Mouse (Mus musculus): Measurements from ENCODE around the gene Zfp383.
A peak's percentile ranks its signal among the peaks of the same experiment; 100 is the strongest.
"Not testable (repeated sequence)": the region's sequence is repeated elsewhere in the genome, so short reads cannot be mapped to it uniquely, and the experiment has no call there.

Zfp383 gene

GRCm38 (mm10) chr7:29941027-29941426, 33.0 kb downstream of the Zfp383 start:
- no peak for DNase-seq (ENCODE audit: low spot score)

- DNase-seq (ENCODE audit: low spot score): no peak
Observed at GRCm38 (mm10) chr7:29942740-29943139, 34.7 kb downstream of the Zfp383 start.

- DNase-seq (ENCODE audit: low spot score): no peak
Observed at GRCm38 (mm10) chr7:29943720-29944119, 35.7 kb downstream of the Zfp383 start.

- DNase-seq (ENCODE audit: low spot score): no peak
Observed at GRCm38 (mm10) chr7:29944201-29944600, 36.2 kb downstream of the Zfp383 start.

GRCm38 (mm10) chr7:29953086-29953485, 45.1 kb downstream of the Zfp383 start:
- no peak for DNase-seq (ENCODE audit: low spot score)

- DNase-seq (ENCODE audit: low spot score): peak; percentile 47
Observed at GRCm38 (mm10) chr7:29953513-29954401, 45.7 kb downstream of the Zfp383 start, which contains the start of gene Zfp74. Gene Zfp74, minus strand, starts transcription at chr7:29954089.

- no peak for DNase-seq (ENCODE audit: low spot score)
Observed at GRCm38 (mm10) chr7:29954731-29955130, 46.7 kb downstream of the Zfp383 start.

- no peak for DNase-seq (ENCODE audit: low spot score)
Observed at GRCm38 (mm10) chr7:29956257-29956656, 48.2 kb downstream of the Zfp383 start.

GRCm38 (mm10) chr7:29958125-29958724, 50.2 kb downstream of the Zfp383 start:
- DNase-seq (ENCODE audit: low spot score): no peak

- no peak for DNase-seq (ENCODE audit: low spot score)
Observed at GRCm38 (mm10) chr7:29959004-29959403, 51.0 kb downstream of the Zfp383 start.

- DNase-seq (ENCODE audit: low spot score): not testable (repeated sequence)
Observed at GRCm38 (mm10) chr7:29965115-29965810, 57.2 kb downstream of the Zfp383 start.

Data from left cerebral cortex, adult 11 months (tissue).